Mouse (Mus musculus) hindbrain, embryonic 12.5 days (tissue): ENCODE measurements at regions not wholly inside any gene's neighbourhood (a gene's known extent, or its start where the extent isn't known, plus 50 kb on each side); places are given as distances from the start of the nearest gene placed in this dataset.
"Not testable (repeated sequence)": the region's sequence is repeated elsewhere in the genome, so short reads cannot be mapped to it uniquely, and the experiment has no call there.

Experiments
- ATAC-seq: fragments of 200-750 bp; cut with Nextera tagmentation; 2 replicates; pipeline ENCODE4 v1.8.0; 2017; ENCODE audit warnings: moderate TSS enrichment; ENCODE audit not compliant: low FRiP score
- H3K27ac ChIP-seq: fragments of 300-500 bp; sonication (generic); 2 replicates; pipeline ENCODE4 v1.5.1; 2016; ENCODE audit warnings: mild to moderate bottlenecking
- H3K27me3 ChIP-seq: fragments of 300-500 bp; sonication (generic); 2 replicates; pipeline ENCODE4 v1.6.1; 2016; ENCODE audit warnings: mild to moderate bottlenecking
- H3K36me3 ChIP-seq: fragments of 300-500 bp; sonication (generic); 2 replicates; pipeline ENCODE4 v1.6.1; 2016; ENCODE audit warnings: mild to moderate bottlenecking
- H3K4me1 ChIP-seq: fragments of 300-500 bp; sonication (generic); 2 replicates; pipeline ENCODE4 v1.6.1; 2016
- H3K4me2 ChIP-seq: fragments of 300-500 bp; sonication (generic); replicated peaks from 2 replicates; pipeline ENCODE4 v1.6.1; 2016; ENCODE audit warnings: mild to moderate bottlenecking
- H3K4me3 ChIP-seq: fragments of 300-500 bp; sonication (generic); 2 replicates; pipeline ENCODE4 v1.5.1; 2016; ENCODE audit warnings: mild to moderate bottlenecking
- H3K9ac ChIP-seq: fragments of 300-500 bp; sonication (generic); 2 replicates; pipeline ENCODE4 v1.6.1; 2016; ENCODE audit warnings: mild to moderate bottlenecking, moderate library complexity
- H3K9me3 ChIP-seq: fragments of 300-500 bp; sonication (generic); replicated peaks from 2 replicates; pipeline ENCODE4 v1.6.1; 2016; ENCODE audit warnings: mild to moderate bottlenecking
- WGBS: fragments of 180-500 bp; shearing (Covaris S2); methylation state at CpG from one replicate; pipeline ENCODE4 v1.1.7; 2016; 5-methylcytosine and 5-hydroxymethylcytosine counted together

DNA sequence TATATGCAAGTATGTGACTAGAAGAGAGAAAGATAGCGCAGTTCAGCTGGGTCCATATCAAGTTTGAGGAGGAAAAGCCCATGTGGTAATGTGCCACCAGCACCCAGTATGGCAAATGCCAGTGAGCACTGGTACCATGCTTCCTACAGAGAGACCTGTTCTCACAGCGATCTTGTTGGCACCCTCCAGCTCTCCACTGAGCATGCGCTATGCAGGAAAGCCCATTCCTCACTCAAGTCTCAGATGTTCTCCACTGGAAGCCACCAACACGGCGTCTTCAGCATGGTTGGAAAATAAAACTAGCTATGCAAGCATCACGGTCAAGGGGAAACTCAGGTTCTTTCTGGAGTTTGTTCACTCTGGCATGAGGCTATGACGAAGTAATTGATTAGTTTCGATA, 567.3 kb upstream of the Gm10131 start:
- Histone ChIP-seq H3K4me3 (no peak overlapping the region), H3K4me2 (no peak overlapping the region), H3K9me3 (no peaks in the 10 kb centered on the region), H3K4me1 (peaks cover 11% of the 10 kb centered on the region), H3K9ac (no peak overlapping the region), H3K36me3 (no peaks in the 10 kb centered on the region), H3K27me3 (peaks cover 7% of the 10 kb centered on the region; the same call in 1 of the 2 replicates), H3K27ac (no peak overlapping the region)
- WGBS = 90% methylated on average over 8 of the region's 8 CpGs
- no peak for ATAC-seq

DNA sequence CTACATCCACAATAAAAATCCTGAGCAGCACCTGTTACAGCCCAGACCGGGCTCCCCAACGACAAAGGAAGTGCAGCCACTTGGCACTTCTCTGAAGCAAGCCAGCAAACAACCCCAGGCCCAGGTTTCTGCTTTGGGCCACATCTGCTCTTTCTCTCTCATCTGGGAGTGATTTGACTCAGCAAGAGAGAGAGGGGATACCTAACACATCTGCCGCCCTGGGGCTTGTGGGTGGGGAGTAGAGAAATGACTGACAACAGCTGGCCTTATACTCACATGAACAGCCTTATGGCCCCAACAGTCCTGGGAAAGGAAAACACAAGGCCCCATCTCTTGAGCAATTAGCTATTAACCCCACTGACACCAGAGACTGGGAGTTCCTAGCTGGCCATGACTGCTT, 560.2 kb upstream of the Gm10131 start:
- H3K36me3 ChIP-seq = no peaks in the 10 kb centered on the region
- H3K4me3 ChIP-seq = no peak overlapping the region
- H3K4me1 ChIP-seq = no peaks in the 10 kb centered on the region
- H3K27ac ChIP-seq = no peak overlapping the region
- H3K4me2 ChIP-seq = no peak overlapping the region
- no peaks in the 10 kb centered on the region for H3K9me3 ChIP-seq
- no peaks in the 10 kb centered on the region for H3K27me3 ChIP-seq
- WGBS = 39% methylated on average over 3 of the region's 3 CpGs
- H3K9ac ChIP-seq = no peak overlapping the region
- ATAC-seq = no peak

DNA sequence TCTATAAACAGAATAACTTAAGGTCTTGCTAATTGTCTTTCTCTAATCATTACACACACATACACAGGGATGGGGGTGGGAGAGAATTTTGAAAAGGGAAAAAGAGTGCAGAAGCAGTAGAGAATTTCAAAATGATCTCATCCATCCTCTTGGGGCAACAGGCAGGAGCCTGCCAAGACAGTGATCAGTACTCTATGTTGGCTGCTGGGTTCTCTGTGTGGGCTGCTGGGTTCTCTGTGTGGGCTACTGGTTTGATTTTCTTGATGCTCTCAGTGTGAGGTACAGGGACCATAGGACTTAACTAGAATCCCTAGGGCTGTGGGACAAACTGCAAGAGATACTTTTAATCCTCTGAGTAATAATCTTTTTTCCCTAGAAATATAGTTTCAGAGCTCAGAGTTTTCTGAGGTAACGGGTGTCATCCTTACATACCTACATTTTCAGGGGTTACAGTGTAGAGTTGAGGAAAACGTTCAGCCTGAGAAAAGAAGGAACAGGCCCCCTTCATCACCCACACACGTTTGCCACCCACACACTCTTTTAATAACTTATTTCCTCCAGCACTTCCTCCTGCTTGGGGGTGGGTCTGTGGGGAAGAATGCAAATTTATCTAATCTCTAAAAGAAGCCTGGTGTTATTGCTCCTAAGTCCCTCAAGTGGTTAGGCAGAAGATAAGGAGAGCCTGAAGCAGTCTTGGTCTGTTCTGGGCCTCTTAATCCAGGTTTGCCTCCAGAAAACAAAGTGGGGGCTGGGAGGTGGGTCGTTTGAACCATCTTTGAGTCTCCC, 559.6 kb upstream of the Gm10131 start:
- Histone ChIP-seq H3K4me1 (no peaks in the 10 kb centered on the region), H3K4me2 (no peak overlapping the region), H3K4me3 (no peak overlapping the region), H3K36me3 (no peaks in the 10 kb centered on the region), H3K27me3 (no peaks in the 10 kb centered on the region), H3K27ac (no peak overlapping the region), H3K9me3 (no peaks in the 10 kb centered on the region), H3K9ac (no peak overlapping the region)
- WGBS = 51% methylated on average over 4 of the region's 4 CpGs
- no peak for ATAC-seq

DNA sequence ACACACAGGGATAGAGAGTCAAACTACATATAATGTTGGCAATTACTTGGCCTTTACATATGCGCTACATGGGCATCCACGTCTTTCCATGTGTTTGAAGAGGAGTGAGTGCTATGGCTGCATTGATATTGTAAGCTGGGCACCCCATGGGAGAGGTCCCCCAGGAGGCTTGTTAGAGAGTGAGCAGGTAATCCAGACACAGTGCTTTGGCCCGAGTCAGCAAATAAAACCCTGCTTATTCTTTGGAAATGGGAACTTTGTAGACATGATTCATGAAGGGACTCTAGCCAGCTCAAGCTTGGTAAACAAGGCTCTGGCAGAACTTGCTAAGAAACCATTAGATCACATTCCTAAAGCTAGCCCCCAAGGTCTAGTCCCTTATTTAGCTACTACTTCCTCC, 557.6 kb upstream of the Gm10131 start:
- no peak for ATAC-seq
- no peak overlapping the region for H3K27ac ChIP-seq
- no peaks in the 10 kb centered on the region for H3K9me3 ChIP-seq
- H3K36me3 ChIP-seq = no peaks in the 10 kb centered on the region
- 90% methylated on average over 3 of the region's 3 CpGs for WGBS
- H3K9ac ChIP-seq = no peak overlapping the region
- no peaks in the 10 kb centered on the region for H3K4me1 ChIP-seq
- no peaks in the 10 kb centered on the region for H3K27me3 ChIP-seq
- H3K4me3 ChIP-seq = no peak overlapping the region
- H3K4me2 ChIP-seq = no peak overlapping the region

DNA sequence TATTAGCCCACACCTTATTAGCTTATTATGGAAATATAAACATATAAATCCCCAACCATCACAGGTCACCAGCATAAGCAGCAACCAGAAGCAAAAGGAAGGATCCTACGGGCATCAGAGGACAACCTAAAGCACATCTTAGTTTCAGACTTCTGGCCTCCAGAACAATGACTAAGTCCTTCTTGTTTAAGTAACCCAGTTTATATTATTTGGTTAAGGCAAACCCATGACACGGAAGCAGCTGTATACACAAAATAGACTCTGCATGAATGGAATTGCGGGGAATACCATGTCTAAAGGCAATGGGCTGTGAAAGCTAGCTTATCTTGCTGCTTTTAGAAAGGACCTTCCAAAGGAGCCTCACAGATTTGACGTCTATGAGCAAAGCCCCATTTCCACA, 552.9 kb upstream of the Gm10131 start:
- Histone ChIP-seq H3K4me2 (no peak overlapping the region), H3K4me3 (no peak overlapping the region), H3K4me1 (no peaks in the 10 kb centered on the region), H3K9ac (no peak overlapping the region), H3K27ac (no peak overlapping the region), H3K36me3 (no peaks in the 10 kb centered on the region), H3K9me3 (no peaks in the 10 kb centered on the region), H3K27me3 (no peaks in the 10 kb centered on the region)
- ATAC-seq = no peak
- 82% methylated on average over 4 of the region's 4 CpGs for WGBS

DNA sequence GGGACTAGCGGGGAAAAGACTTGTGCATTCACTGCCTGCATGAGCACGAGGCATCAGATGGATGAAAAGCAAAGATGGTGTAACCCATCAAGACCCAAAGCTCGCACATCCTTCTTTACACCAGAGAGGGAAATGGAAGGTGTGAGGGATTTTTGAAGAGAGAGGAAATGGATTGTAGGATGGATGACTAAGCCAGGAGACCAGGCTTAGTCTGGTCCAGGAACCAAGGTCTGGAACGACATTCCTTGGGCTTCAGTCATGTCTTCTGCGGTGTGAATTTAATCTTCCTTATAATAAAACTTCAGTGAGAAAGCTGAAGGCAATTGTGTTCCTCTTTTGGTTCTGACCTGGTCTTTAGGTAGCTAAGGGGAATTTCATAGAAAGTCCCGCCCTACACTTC, 551.0 kb upstream of the Gm10131 start:
- no peak for ATAC-seq
- Histone ChIP-seq H3K27me3 (no peaks in the 10 kb centered on the region), H3K36me3 (no peaks in the 10 kb centered on the region), H3K27ac (no peak overlapping the region), H3K4me2 (no peak overlapping the region), H3K9ac (no peak overlapping the region), H3K4me3 (no peak overlapping the region), H3K9me3 (no peaks in the 10 kb centered on the region), H3K4me1 (no peaks in the 10 kb centered on the region)
- 89% methylated on average over 6 of the region's 6 CpGs for WGBS

DNA sequence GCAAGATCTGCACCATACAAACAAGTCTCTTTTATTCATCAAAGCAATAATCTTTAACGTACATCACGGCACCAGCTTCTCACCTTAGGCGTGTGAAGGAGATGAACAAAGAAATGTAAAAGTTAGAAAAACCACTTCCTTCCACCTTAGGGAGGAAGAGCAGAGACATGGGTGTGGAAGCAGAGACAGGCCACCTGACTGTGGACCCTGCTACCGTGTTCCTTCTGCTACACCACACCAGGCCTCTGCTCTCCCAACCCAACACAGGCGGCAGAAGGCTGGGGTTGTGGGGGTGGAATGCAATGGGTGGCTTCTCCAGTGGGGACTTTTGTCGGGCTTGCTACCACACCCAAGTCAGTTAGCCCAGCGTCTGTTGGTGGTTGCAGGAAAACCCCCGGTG, 540.2 kb upstream of the Gm10131 start:
- no peaks in the 10 kb centered on the region for H3K4me1 ChIP-seq
- no peak overlapping the region for H3K4me2 ChIP-seq
- H3K9me3 ChIP-seq = peaks cover 7% of the 10 kb centered on the region; the same call in 1 of the 2 replicates
- ATAC-seq = no peak
- no peak overlapping the region for H3K27ac ChIP-seq
- WGBS = 88% methylated on average over 8 of the region's 8 CpGs
- H3K27me3 ChIP-seq = no peaks in the 10 kb centered on the region
- no peak overlapping the region for H3K9ac ChIP-seq
- H3K4me3 ChIP-seq = no peak overlapping the region
- no peaks in the 10 kb centered on the region for H3K36me3 ChIP-seq

DNA sequence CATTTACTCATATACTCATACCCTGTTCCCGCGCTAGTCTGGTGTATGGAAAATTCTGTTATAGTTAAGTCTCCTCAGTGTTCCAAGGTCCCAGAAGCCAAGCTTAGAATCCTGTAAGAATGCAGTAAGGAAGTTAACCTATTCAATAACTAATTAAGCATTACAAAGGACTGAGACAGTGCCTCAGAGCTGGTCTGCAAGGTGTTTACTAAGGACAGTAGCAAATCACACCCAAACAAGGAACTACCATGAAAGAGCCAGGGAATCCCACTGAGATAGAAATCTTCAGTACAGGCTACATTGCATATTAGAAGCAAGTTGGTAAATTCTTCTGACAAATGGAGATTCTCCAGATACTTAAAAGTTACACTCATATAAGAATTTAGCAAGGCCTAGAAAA, 516.7 kb upstream of the Gm10131 start:
- H3K27me3 ChIP-seq, H3K4me1 ChIP-seq, H3K9ac ChIP-seq, H3K36me3 ChIP-seq, H3K9me3 ChIP-seq, H3K4me2 ChIP-seq, H3K4me3 ChIP-seq, ATAC-seq, H3K27ac ChIP-seq: not testable (repeated sequence)
- whole genome bisulfite sequencing = 91% methylated on average over 2 of the region's 2 CpGs

DNA sequence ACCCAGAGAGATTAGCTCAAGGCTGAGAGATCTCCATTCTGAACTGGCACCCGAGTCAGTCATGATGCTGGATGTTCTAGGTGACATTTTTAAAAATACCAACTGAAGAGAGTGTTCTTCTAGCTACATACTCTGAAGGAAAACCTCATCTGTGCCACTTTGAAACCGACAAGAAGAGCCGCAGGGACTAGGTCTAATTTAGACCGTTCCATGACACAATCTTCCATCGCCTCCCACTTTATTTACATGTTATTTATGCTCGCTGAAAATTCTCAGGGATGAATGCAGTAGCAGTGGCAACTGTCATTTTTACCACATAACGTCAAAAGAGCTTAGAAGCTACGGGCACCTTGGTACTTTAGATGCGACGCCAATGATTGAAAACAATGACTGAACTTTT, 514.1 kb upstream of the Gm10131 start:
- Histone ChIP-seq H3K9me3 (no peaks in the 10 kb centered on the region), H3K36me3 (no peaks in the 10 kb centered on the region), H3K27ac (no peak overlapping the region), H3K4me2 (no peak overlapping the region), H3K4me1 (no peaks in the 10 kb centered on the region), H3K4me3 (no peak overlapping the region), H3K9ac (no peak overlapping the region), H3K27me3 (no peaks in the 10 kb centered on the region)
- WGBS = 88% methylated on average over 10 of the region's 10 CpGs
- ATAC-seq = no peak

DNA sequence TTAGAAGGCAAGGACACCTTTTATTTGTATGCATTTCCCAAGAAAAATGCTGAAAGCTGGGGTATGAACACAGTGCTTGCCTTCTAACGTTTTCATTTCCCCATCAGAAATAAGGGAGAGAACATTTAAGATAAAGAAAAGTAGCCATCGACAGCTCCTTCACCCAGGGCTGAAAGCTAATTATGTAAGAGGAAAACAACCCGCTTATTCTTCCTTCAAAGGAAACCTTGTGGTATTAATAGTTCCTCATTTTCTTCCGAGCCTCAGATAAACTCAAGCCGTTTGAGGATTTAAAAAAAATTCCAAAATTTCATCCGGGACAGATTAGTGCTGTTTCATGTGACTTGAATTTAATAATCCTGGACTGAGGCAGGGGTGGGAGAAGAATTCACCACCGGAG, 512.2 kb upstream of the Gm10131 start:
- H3K9ac ChIP-seq = no peak overlapping the region
- no peaks in the 10 kb centered on the region for H3K36me3 ChIP-seq
- H3K4me3 ChIP-seq = no peak overlapping the region
- no peaks in the 10 kb centered on the region for H3K27me3 ChIP-seq
- WGBS = 74% methylated on average over 7 of the region's 7 CpGs
- H3K9me3 ChIP-seq = no peaks in the 10 kb centered on the region
- ATAC-seq = no peak
- no peak overlapping the region for H3K4me2 ChIP-seq
- H3K27ac ChIP-seq = no peak overlapping the region
- no peaks in the 10 kb centered on the region for H3K4me1 ChIP-seq

DNA sequence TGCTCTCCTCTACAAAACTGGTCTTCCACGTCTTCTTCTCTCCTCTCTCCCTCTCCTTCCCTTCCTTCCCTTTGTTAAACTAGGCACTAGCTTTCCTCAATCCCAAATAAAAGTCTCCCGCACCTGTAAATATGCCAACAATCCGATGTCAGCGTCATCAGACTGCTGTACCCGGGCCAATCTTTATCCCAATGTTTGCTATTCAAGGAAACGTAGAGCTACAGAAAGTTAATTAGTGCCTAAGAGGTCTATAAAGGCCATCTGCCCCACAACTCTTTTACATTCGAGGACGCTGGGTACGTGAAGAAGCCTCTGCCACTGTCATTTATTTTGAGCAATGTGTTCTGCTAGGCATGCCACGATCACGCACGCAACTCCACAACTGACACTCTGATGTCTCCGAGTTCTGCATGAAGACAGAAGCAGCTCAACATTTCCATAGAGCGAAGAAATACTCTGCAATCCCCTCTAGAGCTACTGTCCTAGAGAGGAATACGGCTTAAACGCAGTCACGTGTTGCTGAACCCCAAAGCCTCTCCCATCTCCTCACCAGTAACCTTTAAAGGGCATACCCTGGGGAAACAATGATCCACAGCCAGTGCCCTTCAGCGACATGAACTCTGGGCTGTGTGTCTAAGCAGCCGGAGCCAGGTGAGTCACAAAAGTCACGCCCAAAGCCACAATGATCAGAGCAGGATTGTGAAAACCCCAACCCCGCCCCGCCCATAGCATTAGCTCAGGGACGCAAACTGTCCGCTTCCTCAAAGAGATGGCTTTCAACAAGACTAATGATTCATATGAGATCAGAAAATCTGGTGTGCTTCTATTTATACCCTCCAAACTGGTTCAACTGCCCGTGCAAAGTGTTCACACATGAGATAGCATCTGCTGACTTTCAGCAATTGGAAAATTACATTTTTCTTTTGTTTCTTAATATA, 510.9 kb upstream of the Gm10131 start:
- no peak overlapping the region for H3K4me3 ChIP-seq
- H3K9ac ChIP-seq = no peak overlapping the region
- no peaks in the 10 kb centered on the region for H3K9me3 ChIP-seq
- H3K27ac ChIP-seq = no peak overlapping the region
- WGBS = 81% methylated on average over 25 of the region's 25 CpGs
- ATAC-seq = no peak
- no peak overlapping the region for H3K4me2 ChIP-seq
- no peaks in the 10 kb centered on the region for H3K4me1 ChIP-seq
- H3K36me3 ChIP-seq = no peaks in the 10 kb centered on the region
- H3K27me3 ChIP-seq = no peaks in the 10 kb centered on the region

DNA sequence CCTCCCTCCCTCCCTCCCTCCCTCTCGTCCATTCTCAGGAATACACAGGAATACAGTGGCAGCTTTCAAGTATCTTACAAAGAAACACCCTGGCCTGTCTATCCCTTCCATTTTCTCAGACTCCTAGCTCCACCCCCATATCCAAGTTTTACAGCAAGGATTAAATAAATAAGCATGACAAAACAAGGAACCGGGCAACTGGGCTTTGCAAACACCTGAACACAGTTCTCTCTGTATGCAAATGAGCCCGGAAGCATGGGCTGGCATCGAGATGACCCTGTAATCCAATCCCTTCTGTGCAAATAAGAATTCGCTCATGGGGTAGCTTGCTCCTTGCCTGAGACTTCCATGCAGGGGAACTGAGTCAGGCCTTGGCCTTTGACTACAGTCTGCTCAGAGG, 506.5 kb upstream of the Gm10131 start:
- Histone ChIP-seq H3K9me3 (no peaks in the 10 kb centered on the region), H3K4me1 (no peaks in the 10 kb centered on the region), H3K9ac (no peak overlapping the region), H3K27ac (no peak overlapping the region), H3K4me2 (no peak overlapping the region), H3K4me3 (no peak overlapping the region), H3K27me3 (no peaks in the 10 kb centered on the region; the same call in 1 of the 2 replicates), H3K36me3 (no peaks in the 10 kb centered on the region)
- no peak for ATAC-seq
- 34% methylated on average over 4 of the region's 5 CpGs for WGBS
